Mouse (Mus musculus): ENCODE results near the gene Rhox6.
"Not testable (repeated sequence)": the region's sequence is repeated elsewhere in the genome, so short reads cannot be mapped to it uniquely, and the experiment has no call there.

GRCm38 (mm10) chrX:37826610-37827009 lies at the start of gene Rhox6:
- not testable (repeated sequence) for TF ChIP-seq POLR2A (IDR thresholded peaks at IDR 0.05; ENCODE audit: borderline replicate concordance, low read depth, low read length); CTCF (IDR thresholded peaks at IDR 0.05; ENCODE audit: low read depth, low read length)

Data from bone marrow macrophage, adult 2 months (primary cell).